Mouse (Mus musculus): ENCODE results near the gene Dolk. TPM values are rescaled to one million over a fixed set of nuclear protein-coding genes. Genes with fewer than 3 reads are reported as not detected.

Gene Dolk
- polyA plus RNA-seq, 1 experiment from 2014 or later: 25.0 TPM

DNA sequence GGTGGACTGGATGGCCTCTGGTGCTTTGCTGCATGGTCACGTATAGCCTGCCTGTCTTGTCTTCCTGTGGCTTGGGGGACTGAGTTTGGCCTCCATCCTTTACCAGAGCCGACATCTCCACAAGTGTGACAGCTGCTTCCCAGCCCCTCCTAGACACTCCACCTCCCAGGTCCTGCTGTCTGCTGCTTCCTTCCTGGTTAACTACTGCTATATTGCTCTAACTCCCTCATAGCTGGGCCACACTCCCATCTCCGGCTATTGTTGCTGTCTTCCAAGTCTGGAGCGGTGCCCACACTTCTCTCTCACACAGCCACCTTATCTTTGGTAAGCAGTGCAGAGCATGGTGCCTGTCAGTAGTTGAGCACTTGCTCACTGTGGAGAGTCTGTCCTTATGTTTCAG is 46.4 kb downstream of the Dolk start:
- H3K4me1 ChIP-seq (ENCODE audit: control insufficient read depth, insufficient read depth, low read length): peaks cover 15% of the 10 kb centered on the region
- no peaks in the 10 kb centered on the region for H3K9me3 ChIP-seq (ENCODE audit: control insufficient read depth, low read length)
- ATAC-seq (ENCODE audit: insufficient number of reproducible peaks, low FRiP score, low TSS enrichment, low read depth) (no peak), DNase-seq (ENCODE audit: low spot score) (no peak)
- H3K4me2 ChIP-seq (ENCODE audit: low read depth, severe bottlenecking): no peak overlapping the region
- H3K4me3 ChIP-seq (ENCODE audit: low read depth, low read length): no peak overlapping the region
- H3K9ac ChIP-seq (ENCODE audit: low read length): no peak overlapping the region
- H3K27me3 ChIP-seq (ENCODE audit: control insufficient read depth, insufficient read depth, low read length): no peaks in the 10 kb centered on the region
- H3K36me3 ChIP-seq (ENCODE audit: control insufficient read depth, insufficient read depth, low read length): peaks cover 10% of the 10 kb centered on the region; the same call in 1 of the 2 replicates
- H3K27ac ChIP-seq (replicated peaks; ENCODE audit: low read depth, low read length): no peak overlapping the region
- 83% methylated on average over 4 of the region's 4 CpGs for WGBS

DNA sequence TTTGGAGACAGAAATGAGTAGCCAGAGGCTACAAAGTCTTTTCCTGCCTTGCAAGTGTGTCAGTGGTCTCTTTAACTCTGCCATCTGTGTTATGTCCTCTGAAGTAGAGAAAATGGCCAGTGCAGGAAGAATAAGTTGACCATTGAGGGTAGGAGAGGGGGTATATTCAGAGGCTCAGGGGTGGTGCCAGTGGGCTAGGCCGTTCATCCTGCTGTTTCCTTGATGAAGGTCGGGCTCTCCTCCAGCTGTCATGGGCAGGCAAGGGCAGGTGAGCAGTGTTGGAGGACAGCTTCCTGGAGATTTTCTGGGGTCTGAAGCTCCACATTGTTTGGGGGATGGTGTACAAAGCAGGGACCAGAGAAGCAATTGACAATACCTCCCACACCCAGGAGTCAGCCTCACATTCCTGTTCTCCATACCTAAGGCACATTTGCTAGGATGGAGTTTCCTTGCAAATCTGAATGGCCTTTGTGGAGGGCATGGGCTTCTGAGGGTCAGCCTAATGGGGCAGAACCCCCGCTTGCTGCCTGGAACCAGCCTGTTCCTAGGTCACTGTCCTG is 47.1 kb downstream of the Dolk start:
- Histone ChIP-seq H3K4me1 (ENCODE audit: control insufficient read depth, insufficient read depth, low read length) (peaks cover 12% of the 10 kb centered on the region), H3K9me3 (ENCODE audit: control insufficient read depth, low read length) (no peaks in the 10 kb centered on the region), H3K4me2 (ENCODE audit: low read depth, severe bottlenecking) (peak overlapping the region; percentile 86), H3K36me3 (ENCODE audit: control insufficient read depth, insufficient read depth, low read length) (peaks cover 8% of the 10 kb centered on the region; the same call in 1 of the 2 replicates), H3K27ac (replicated peaks; ENCODE audit: low read depth, low read length) (no peak overlapping the region), H3K27me3 (ENCODE audit: control insufficient read depth, insufficient read depth, low read length) (no peaks in the 10 kb centered on the region), H3K9ac (ENCODE audit: low read length) (peak overlapping the region; percentile 88; the same call in 1 of the 2 replicates), H3K4me3 (ENCODE audit: low read depth, low read length) (peak overlapping the region; percentile 85)
- 79% methylated on average over 3 of the region's 3 CpGs for WGBS
- DNase-seq (ENCODE audit: low spot score) (no peak), ATAC-seq (ENCODE audit: insufficient number of reproducible peaks, low FRiP score, low TSS enrichment, low read depth) (no peak)

DNA sequence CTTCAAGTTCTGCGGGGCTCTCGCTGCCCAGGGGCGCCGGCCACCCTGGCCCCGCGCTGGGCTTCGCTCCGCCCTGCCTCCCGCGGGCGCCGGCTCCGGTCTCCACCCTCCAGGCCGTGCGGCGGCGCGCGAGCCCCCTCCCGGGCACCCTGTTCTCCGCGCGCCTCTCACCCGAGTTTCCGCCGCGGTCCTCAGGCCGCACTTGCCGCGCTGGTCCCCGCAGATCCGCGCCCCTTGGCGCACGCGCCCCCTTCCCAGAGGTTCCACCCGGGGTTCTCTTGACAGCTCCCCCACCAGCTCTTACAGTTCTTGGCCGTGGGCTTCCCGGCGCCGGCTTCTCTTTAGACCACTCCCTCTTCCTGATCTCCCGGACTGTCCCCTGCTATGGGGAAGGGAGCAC is 48.3 kb downstream of the Dolk start:
- Histone ChIP-seq H3K36me3 (ENCODE audit: control insufficient read depth, insufficient read depth, low read length) (peaks cover 8% of the 10 kb centered on the region; the same call in 1 of the 2 replicates), H3K4me2 (ENCODE audit: low read depth, severe bottlenecking) (peak overlapping the region; percentile 86), H3K27me3 (ENCODE audit: control insufficient read depth, insufficient read depth, low read length) (no peaks in the 10 kb centered on the region), H3K27ac (replicated peaks; ENCODE audit: low read depth, low read length) (peak overlapping the region; percentile 49), H3K4me3 (ENCODE audit: low read depth, low read length) (peak overlapping the region; percentile 85), H3K9ac (ENCODE audit: low read length) (peak overlapping the region; percentile 88), H3K9me3 (ENCODE audit: control insufficient read depth, low read length) (no peaks in the 10 kb centered on the region), H3K4me1 (ENCODE audit: control insufficient read depth, insufficient read depth, low read length) (peaks cover 12% of the 10 kb centered on the region)
- DNase-seq (ENCODE audit: low spot score): no peak
- ATAC-seq (ENCODE audit: insufficient number of reproducible peaks, low FRiP score, low TSS enrichment, low read depth): peak; percentile 82
- 0% methylated on average over 32 of the region's 42 CpGs for WGBS

DNA sequence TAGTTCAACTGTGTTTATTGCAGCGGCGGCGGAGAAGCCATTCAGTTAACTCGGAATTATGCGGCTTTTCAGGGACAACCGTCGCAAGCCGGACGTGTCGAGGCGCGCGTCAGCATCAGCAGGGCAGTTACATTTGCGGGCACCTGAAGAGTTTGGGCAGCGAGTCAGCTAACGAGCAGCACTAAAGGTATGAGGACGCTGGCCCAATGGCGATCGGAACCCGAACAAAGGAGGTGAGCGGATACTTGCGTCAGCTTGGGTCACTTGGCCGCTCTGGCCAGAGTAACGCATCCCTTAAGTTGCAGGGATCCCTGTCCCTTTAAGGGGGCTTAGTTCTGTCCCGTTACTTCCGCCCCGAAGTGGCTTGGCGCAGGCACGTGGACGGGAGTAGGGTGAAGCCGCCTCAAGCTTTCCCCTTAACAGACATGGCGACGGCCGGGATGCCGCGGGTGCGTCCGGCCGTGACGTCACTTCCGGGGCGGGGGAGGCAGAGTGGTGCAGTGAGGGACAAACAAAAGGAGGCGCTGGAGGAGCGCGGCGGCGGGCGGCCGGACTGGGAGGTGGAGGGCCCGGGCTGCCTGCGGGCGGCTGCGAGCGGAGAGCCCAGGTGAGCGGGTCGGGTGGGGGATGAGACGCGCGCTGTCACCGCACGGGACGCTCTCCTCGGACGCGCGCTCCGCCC is 48.8 kb downstream of the Dolk start, which contains the start of gene Lrrc8a:
Gene Lrrc8a, plus strand, starts transcription at position 517 of the 682 bp plus-strand sequence.
- H3K4me1 ChIP-seq (ENCODE audit: control insufficient read depth, insufficient read depth, low read length): peaks cover 10% of the 10 kb centered on the region
- DNase-seq (ENCODE audit: low spot score): peak; percentile 100
- H3K4me3 ChIP-seq (ENCODE audit: low read depth, low read length): peak within 1 kb of the TSS; percentile 85
- WGBS: under 1% methylated on average over 67 of the region's 67 CpGs
- H3K27ac ChIP-seq (replicated peaks; ENCODE audit: low read depth, low read length): peak within 1 kb of the TSS; percentile 49
- no peaks in the 10 kb centered on the region for H3K27me3 ChIP-seq (ENCODE audit: control insufficient read depth, insufficient read depth, low read length)
- peaks cover 8% of the 10 kb centered on the region; the same call in 1 of the 2 replicates for H3K36me3 ChIP-seq (ENCODE audit: control insufficient read depth, insufficient read depth, low read length)
- no peaks in the 10 kb centered on the region for H3K9me3 ChIP-seq (ENCODE audit: control insufficient read depth, low read length)
- H3K9ac ChIP-seq (ENCODE audit: low read length): peak within 1 kb of the TSS; percentile 88
- ATAC-seq (ENCODE audit: insufficient number of reproducible peaks, low FRiP score, low TSS enrichment, low read depth): peak; percentile 97
- H3K4me2 ChIP-seq (ENCODE audit: low read depth, severe bottlenecking): peak within 1 kb of the TSS; percentile 86

DNA sequence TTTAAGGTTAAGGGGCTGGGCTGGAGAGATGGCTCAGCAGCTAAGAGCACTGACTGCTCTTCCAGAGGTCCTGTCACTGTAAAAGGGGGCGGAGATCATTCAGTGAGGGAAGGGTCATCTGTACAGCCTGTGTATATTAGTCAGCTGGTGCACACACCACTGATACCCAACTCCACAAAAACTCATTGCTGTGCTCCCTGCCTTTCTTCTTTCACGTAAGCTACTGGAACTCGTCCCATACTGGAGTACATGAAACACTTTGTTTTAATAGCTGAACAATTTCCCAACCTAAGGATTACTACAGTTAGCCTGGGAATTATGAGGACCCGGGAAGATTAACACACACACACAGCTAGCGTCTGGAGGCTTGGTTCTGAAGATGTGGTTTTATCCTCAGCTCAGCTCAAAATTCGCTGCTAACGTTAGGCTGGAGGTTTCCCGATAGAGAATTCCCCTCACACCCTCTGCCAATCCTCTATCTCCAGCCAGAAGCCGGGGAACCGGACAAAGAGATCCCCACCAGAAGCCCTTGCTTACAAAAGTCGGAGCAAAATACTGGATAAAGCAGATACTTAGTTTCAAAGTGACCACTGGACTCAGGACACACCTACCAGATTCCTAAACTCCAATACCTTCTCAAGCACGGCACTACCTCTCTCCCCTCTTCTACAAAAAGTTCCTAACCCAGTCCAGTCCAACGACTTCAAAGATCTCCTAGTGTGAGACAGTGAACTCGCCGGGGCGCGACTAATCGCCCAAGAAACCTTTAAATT is 49.5 kb downstream of the Dolk start:
- no peak for DNase-seq (ENCODE audit: low spot score)

DNA sequence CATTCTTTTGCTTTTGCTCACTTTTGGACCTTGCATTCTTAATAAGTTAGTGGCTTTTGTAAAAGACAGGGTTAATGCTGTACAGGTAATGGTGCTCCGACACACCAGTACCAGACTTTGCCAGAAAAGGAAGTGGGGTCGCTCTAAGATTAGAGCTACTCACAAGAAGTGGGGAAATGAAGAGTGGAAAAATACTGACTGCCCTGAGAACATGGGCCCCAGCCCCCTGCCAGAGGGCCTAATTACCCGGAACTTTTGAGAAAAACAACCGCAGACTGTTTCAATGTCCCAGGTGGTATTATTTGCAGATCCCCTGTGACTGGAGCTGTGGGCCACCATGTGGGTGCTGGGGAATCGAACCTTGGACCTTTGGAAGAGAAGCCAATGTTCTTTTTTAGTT is 50.5 kb downstream of the Dolk start:
- 81% methylated on average over 5 of the region's 5 CpGs for WGBS
- Histone ChIP-seq H3K36me3 (ENCODE audit: control insufficient read depth, insufficient read depth, low read length) (no peaks in the 10 kb centered on the region), H3K9ac (ENCODE audit: low read length) (no peak overlapping the region), H3K27ac (replicated peaks; ENCODE audit: low read depth, low read length) (no peak overlapping the region), H3K4me2 (ENCODE audit: low read depth, severe bottlenecking) (no peak overlapping the region), H3K4me3 (ENCODE audit: low read depth, low read length) (no peak overlapping the region), H3K9me3 (ENCODE audit: control insufficient read depth, low read length) (no peaks in the 10 kb centered on the region), H3K4me1 (ENCODE audit: control insufficient read depth, insufficient read depth, low read length) (peaks cover 10% of the 10 kb centered on the region), H3K27me3 (ENCODE audit: control insufficient read depth, insufficient read depth, low read length) (no peaks in the 10 kb centered on the region)
- no peak for ATAC-seq (ENCODE audit: insufficient number of reproducible peaks, low FRiP score, low TSS enrichment, low read depth)
- no peak for DNase-seq (ENCODE audit: low spot score)

More for the DNA sequence above, 49.5 kb downstream of the Dolk start:
- peak overlapping the region; percentile 75 for H3K4me2 ChIP-seq (ENCODE audit: low read depth, severe bottlenecking)
- peaks cover 8% of the 10 kb centered on the region; the same call in 1 of the 2 replicates for H3K36me3 ChIP-seq (ENCODE audit: control insufficient read depth, insufficient read depth, low read length)
- 6% methylated on average over 18 of the region's 18 CpGs for WGBS
- H3K27me3 ChIP-seq (ENCODE audit: control insufficient read depth, insufficient read depth, low read length): no peaks in the 10 kb centered on the region
- H3K9me3 ChIP-seq (ENCODE audit: control insufficient read depth, low read length): no peaks in the 10 kb centered on the region
- H3K4me1 ChIP-seq (ENCODE audit: control insufficient read depth, insufficient read depth, low read length): peaks cover 10% of the 10 kb centered on the region
- peak overlapping the region; percentile 88 for H3K9ac ChIP-seq (ENCODE audit: low read length)
- no peak for ATAC-seq (ENCODE audit: insufficient number of reproducible peaks, low FRiP score, low TSS enrichment, low read depth)
- peak overlapping the region; percentile 85 for H3K4me3 ChIP-seq (ENCODE audit: low read depth, low read length)
- H3K27ac ChIP-seq (replicated peaks; ENCODE audit: low read depth, low read length): peak overlapping the region; percentile 49

Other genes with a start within 250 kb of the Dolk start
- 32.6 and 32.8 TPM in 2 replicates for gene Wdr34, start 237.5 kb downstream of the Dolk start, polyA plus RNA-seq (2014; fragmentation: Nextera tagmentation; extraction: Ambion mirVana)
- 780 and 808 TPM in 2 replicates for gene Set, start 229.0 kb downstream of the Dolk start, polyA plus RNA-seq (2014; fragmentation: Nextera tagmentation; extraction: Ambion mirVana)
- 9.0 and 10.6 TPM in 2 replicates for gene Pkn3, start 208.7 kb downstream of the Dolk start, polyA plus RNA-seq (2014; fragmentation: Nextera tagmentation; extraction: Ambion mirVana)
- gene Zdhhc12, start 192.7 kb downstream of the Dolk start, polyA plus RNA-seq (2014; fragmentation: Nextera tagmentation; extraction: Ambion mirVana): 32.1 and 34.1 TPM in 2 replicates
- gene Zer1, start 161.7 kb downstream of the Dolk start, polyA plus RNA-seq (2014; fragmentation: Nextera tagmentation; extraction: Ambion mirVana): 6.7 and 8.7 TPM in 2 replicates
- gene Tbc1d13, start 152.6 kb downstream of the Dolk start, polyA plus RNA-seq (2014; fragmentation: Nextera tagmentation; extraction: Ambion mirVana): 14.2 and 16.8 TPM in 2 replicates
- gene Endog, start 114.8 kb downstream of the Dolk start, polyA plus RNA-seq (2014; fragmentation: Nextera tagmentation; extraction: Ambion mirVana): 18.3 and 20.7 TPM in 2 replicates
- 91.6 and 92.6 TPM in 2 replicates for gene Spout1, start 107.9 kb downstream of the Dolk start, polyA plus RNA-seq (2014; fragmentation: Nextera tagmentation; extraction: Ambion mirVana)
- gene Kyat1, start 80.5 kb downstream of the Dolk start, polyA plus RNA-seq (2014; fragmentation: Nextera tagmentation; extraction: Ambion mirVana): 6.1 and 7.6 TPM in 2 replicates
- 58.2 and 58.3 TPM in 2 replicates for gene Lrrc8a, start 48.6 kb downstream of the Dolk start, polyA plus RNA-seq (2014; fragmentation: Nextera tagmentation; extraction: Ambion mirVana)
- gene Gm28035, start 45.8 kb downstream of the Dolk start, polyA plus RNA-seq (2014; fragmentation: Nextera tagmentation; extraction: Ambion mirVana): 0.09 TPM in 1 of 2 replicates, not detected in the other
- gene Phyhd1, start 20.1 kb downstream of the Dolk start, polyA plus RNA-seq (2014; fragmentation: Nextera tagmentation; extraction: Ambion mirVana): 3.3 and 3.7 TPM in 2 replicates
- not detected in 2 replicates for gene Gm28038, start 5.3 kb downstream of the Dolk start, polyA plus RNA-seq (2014; fragmentation: Nextera tagmentation; extraction: Ambion mirVana)
- 69.0 and 73.7 TPM in 2 replicates for gene Nup188, start 63 bp upstream of the Dolk start, polyA plus RNA-seq (2014; fragmentation: Nextera tagmentation; extraction: Ambion mirVana)
- gene Sh3glb2, start 73.0 kb upstream of the Dolk start, polyA plus RNA-seq (2014; fragmentation: Nextera tagmentation; extraction: Ambion mirVana): 49.0 and 59.9 TPM in 2 replicates
- 19.5 and 20.1 TPM in 2 replicates for gene Miga2, start 77.9 kb upstream of the Dolk start, polyA plus RNA-seq (2014; fragmentation: Nextera tagmentation; extraction: Ambion mirVana)
- 33.0 and 33.1 TPM in 2 replicates for gene Dolpp1, start 105.9 kb upstream of the Dolk start, polyA plus RNA-seq (2014; fragmentation: Nextera tagmentation; extraction: Ambion mirVana)
- gene Crat, start 129.5 kb upstream of the Dolk start, polyA plus RNA-seq (2014; fragmentation: Nextera tagmentation; extraction: Ambion mirVana): 25.6 and 27.9 TPM in 2 replicates
- gene Ptpa, start 129.7 kb upstream of the Dolk start, polyA plus RNA-seq (2014; fragmentation: Nextera tagmentation; extraction: Ambion mirVana): 74.4 and 83.3 TPM in 2 replicates
- 7.1 and 9.7 TPM in 2 replicates for gene Ier5l, start 187.9 kb upstream of the Dolk start, polyA plus RNA-seq (2014; fragmentation: Nextera tagmentation; extraction: Ambion mirVana)

Data from limb, embryonic 11.5 days (tissue).